Mouse (Mus musculus) midbrain, embryonic 16.5 days (tissue): ENCODE measurements at regions not wholly inside any gene's neighbourhood (a gene's known extent, or its start where the extent isn't known, plus 50 kb on each side); places are given as distances from the start of the nearest gene placed in this dataset.
A peak's percentile ranks its signal among the peaks of the same experiment; 100 is the strongest.

Source experiments
- ATAC-seq: fragments of 200-750 bp; cut with Nextera tagmentation; 2 replicates; pipeline ENCODE4 v1.8.0; 2017; ENCODE audit warnings: moderate TSS enrichment
- H3K27ac ChIP-seq: fragments of 300-500 bp; sonication (generic); 2 replicates; pipeline ENCODE4 v1.5.1; 2014; ENCODE audit warnings: mild to moderate bottlenecking, low read length, mixed read lengths
- H3K27me3 ChIP-seq: fragments of 300-500 bp; sonication (generic); 2 replicates; pipeline ENCODE4 v1.6.1; 2014; ENCODE audit warnings: low read depth, low read length, mixed read lengths; ENCODE audit not compliant: control insufficient read depth, insufficient read depth
- H3K36me3 ChIP-seq: fragments of 300-500 bp; sonication (generic); 2 replicates; pipeline ENCODE4 v1.6.1; 2014; ENCODE audit warnings: mild to moderate bottlenecking, low read length, moderate library complexity, mixed read lengths; ENCODE audit not compliant: control insufficient read depth, insufficient read depth
- H3K4me1 ChIP-seq: fragments of 300-500 bp; sonication (generic); 2 replicates; pipeline ENCODE4 v1.6.1; 2014; ENCODE audit warnings: mild to moderate bottlenecking, low read length, mixed read lengths; ENCODE audit not compliant: control insufficient read depth, insufficient read depth
- H3K4me2 ChIP-seq: fragments of 300-500 bp; sonication (generic); 2 replicates; pipeline ENCODE4 v1.6.1; 2014; ENCODE audit warnings: mild to moderate bottlenecking, low read length, mixed read lengths
- H3K4me3 ChIP-seq: fragments of 300-500 bp; sonication (generic); 2 replicates; pipeline ENCODE4 v1.5.1; 2014; ENCODE audit warnings: low read depth, mild to moderate bottlenecking, low read length, moderate library complexity, mixed read lengths
- H3K9ac ChIP-seq: fragments of 300-500 bp; sonication (generic); 2 replicates; pipeline ENCODE4 v1.6.1; 2014; ENCODE audit warnings: low read depth, low read length, mixed read lengths
- H3K9me3 ChIP-seq: fragments of 300-500 bp; sonication (generic); replicated peaks from 2 replicates; pipeline ENCODE4 v1.6.1; 2014; ENCODE audit warnings: mild to moderate bottlenecking, low read length, mixed read lengths; ENCODE audit not compliant: control insufficient read depth, poor library complexity, severe bottlenecking
- WGBS: fragments of 180-500 bp; shearing (Covaris S2); extraction: QIAGEN DNeasy Blood & Tissue Kit; methylation state at CpG from one replicate; pipeline ENCODE4 v1.1.7; 2014; 5-methylcytosine and 5-hydroxymethylcytosine counted together

- no peak for ATAC-seq
- Histone ChIP-seq H3K4me1 (no peaks in the 10 kb centered on the region), H3K4me2 (no peak overlapping the region), H3K9ac (no peak overlapping the region), H3K9me3 (no peaks in the 10 kb centered on the region), H3K4me3 (no peak overlapping the region), H3K27me3 (no peaks in the 10 kb centered on the region), H3K36me3 (no peaks in the 10 kb centered on the region), H3K27ac (no peak overlapping the region)
- WGBS = 77% methylated on average over 6 of the region's 6 CpGs
These were observed 357.9 kb upstream of the Ddhd1 start for GRCm38 (mm10) chr14:46015682-46016400.

DNA sequence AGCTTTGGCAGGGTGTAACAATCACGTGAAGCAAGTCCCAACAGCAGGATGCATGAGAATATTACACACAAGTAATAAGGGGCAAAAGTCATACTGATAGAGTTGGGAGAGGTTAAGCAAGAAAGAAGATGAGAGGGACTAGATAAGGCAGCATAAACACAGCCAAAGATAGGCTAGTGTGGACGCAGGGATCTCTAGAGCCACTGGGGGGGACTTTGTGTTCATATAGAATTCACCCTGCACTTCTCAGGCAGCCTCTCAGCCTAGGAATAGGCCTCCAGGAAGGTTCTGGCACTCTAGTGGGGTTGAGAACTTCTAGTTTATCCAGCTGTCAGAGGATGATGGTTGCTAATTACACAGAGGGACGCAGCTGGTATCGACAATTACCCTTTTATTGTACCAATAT is 358.8 kb upstream of the Ddhd1 start:
- Histone ChIP-seq H3K4me3 (no peak overlapping the region), H3K36me3 (no peaks in the 10 kb centered on the region), H3K4me2 (no peak overlapping the region), H3K27me3 (no peaks in the 10 kb centered on the region), H3K9me3 (no peaks in the 10 kb centered on the region), H3K9ac (no peak overlapping the region), H3K4me1 (no peaks in the 10 kb centered on the region), H3K27ac (no peak overlapping the region)
- ATAC-seq = no peak
- WGBS = 47% methylated on average over 4 of the region's 4 CpGs

DNA sequence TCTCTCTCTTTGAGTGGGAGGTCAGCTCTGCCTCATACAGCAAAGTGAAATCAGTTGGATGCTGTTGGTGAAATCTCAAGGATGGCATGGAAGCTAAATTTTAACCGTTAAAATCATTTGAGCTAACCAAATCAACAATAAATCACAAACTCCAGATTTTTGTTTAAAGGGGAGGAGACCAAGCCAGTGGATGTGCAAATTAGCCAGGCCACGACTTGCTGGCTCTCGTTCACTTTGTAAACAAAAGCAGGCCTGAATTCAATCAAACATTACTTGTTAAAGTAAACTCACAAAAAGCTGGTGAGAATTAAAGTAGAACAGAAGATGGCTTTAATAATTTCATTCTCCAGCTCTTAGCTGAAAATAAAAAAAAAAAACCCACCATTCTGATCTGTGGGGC is 359.3 kb upstream of the Ddhd1 start:
- H3K36me3 ChIP-seq = no peaks in the 10 kb centered on the region
- no peak for ATAC-seq
- no peak overlapping the region for H3K4me3 ChIP-seq
- no peak overlapping the region for H3K27ac ChIP-seq
- H3K9me3 ChIP-seq = no peaks in the 10 kb centered on the region
- H3K4me1 ChIP-seq = no peaks in the 10 kb centered on the region
- H3K27me3 ChIP-seq = no peaks in the 10 kb centered on the region
- no peak overlapping the region for H3K9ac ChIP-seq
- 67% methylated on average over 3 of the region's 3 CpGs for WGBS
- no peak overlapping the region for H3K4me2 ChIP-seq

GRCm38 (mm10) chr14:46017976-46018375 is 360.0 kb upstream of the Ddhd1 start:
- Histone ChIP-seq H3K4me1 (no peaks in the 10 kb centered on the region), H3K36me3 (no peaks in the 10 kb centered on the region), H3K9ac (no peak overlapping the region), H3K4me3 (no peak overlapping the region), H3K9me3 (no peaks in the 10 kb centered on the region), H3K27me3 (no peaks in the 10 kb centered on the region), H3K4me2 (no peak overlapping the region), H3K27ac (no peak overlapping the region)
- ATAC-seq = no peak
- 79% methylated on average over 6 of the region's 6 CpGs for WGBS

DNA sequence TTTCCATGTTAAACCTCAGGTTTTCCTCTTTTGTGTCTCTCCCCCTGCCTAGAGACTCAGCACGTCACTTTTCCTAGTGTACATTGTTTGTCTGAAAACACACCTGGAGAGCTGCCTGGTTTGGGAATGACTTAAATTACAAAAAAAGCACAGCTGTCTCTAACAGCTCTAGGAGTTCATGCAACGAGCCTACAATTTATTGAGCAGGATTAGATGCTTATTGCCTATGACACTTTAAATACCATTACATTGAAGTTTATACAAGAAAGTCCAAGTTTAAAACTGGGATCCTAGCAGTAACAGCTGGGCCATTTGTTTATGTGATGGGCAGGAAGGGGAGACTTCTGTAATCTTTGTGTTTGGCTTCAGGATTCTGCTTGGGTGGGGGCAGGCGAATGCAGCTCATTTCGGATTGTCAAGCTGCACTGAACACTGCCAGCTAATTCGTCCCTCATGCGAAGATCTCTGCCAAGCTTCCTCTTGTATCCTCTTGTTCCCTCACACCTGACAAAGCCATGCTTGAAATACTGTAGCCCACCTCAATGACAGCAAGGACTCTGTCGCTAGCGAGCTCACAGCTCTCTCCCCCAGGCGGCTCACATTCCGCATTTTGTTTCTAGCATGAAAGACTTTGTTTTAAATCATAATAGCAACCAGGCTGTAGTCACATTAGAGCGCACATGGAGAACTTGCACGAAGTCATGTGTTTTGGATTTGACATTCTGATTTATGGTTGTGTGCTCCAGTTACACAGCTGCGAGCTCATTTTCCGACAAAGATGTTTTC is 359.8 kb upstream of the Gm15217 start:
- no peak for ATAC-seq
- WGBS = 65% methylated on average over 14 of the region's 14 CpGs
- H3K27ac ChIP-seq = no peak overlapping the region

DNA sequence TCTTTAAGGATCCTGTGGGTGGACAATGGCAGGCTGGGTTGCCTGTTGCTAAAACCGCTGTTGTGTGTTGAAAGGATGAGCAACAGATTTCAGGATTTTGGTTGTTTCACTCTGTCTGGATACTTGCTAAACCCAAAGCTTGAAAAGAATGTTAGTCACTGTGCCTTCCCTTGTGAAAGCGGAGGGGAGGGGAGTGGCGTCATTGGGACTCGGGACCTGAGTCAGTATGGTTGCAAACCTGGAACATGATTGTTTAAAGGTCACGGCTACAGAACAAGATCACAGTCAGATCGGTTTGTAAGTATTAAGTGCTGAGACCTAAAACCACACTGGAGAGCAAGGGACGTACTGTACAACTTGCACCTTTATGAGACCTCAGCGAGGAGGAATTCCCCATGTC is 344.9 kb upstream of the Gm15217 start:
- 90% methylated on average over 8 of the region's 8 CpGs for WGBS
- Histone ChIP-seq H3K9ac (no peak overlapping the region), H3K4me3 (no peak overlapping the region), H3K27me3 (no peaks in the 10 kb centered on the region), H3K4me2 (no peak overlapping the region), H3K36me3 (no peaks in the 10 kb centered on the region), H3K4me1 (no peaks in the 10 kb centered on the region), H3K9me3 (no peaks in the 10 kb centered on the region), H3K27ac (no peak overlapping the region)
- ATAC-seq = no peak

More for the DNA sequence above, 359.8 kb upstream of the Gm15217 start:
- H3K4me2 ChIP-seq = no peak overlapping the region
- H3K36me3 ChIP-seq = no peaks in the 10 kb centered on the region
- no peaks in the 10 kb centered on the region for H3K9me3 ChIP-seq
- H3K4me3 ChIP-seq = no peak overlapping the region
- no peaks in the 10 kb centered on the region for H3K27me3 ChIP-seq
- no peak overlapping the region for H3K9ac ChIP-seq
- no peaks in the 10 kb centered on the region for H3K4me1 ChIP-seq

GRCm38 (mm10) chr14:46060622-46061381 is 318.4 kb upstream of the Gm15217 start:
- Histone ChIP-seq H3K9me3 (no peaks in the 10 kb centered on the region), H3K4me2 (peak overlapping the region; percentile 47), H3K9ac (no peak overlapping the region), H3K4me1 (no peaks in the 10 kb centered on the region), H3K27ac (no peak overlapping the region), H3K36me3 (no peaks in the 10 kb centered on the region), H3K27me3 (no peaks in the 10 kb centered on the region), H3K4me3 (peak overlapping the region; percentile 23)
- ATAC-seq = peak; percentile 67; the same call in 1 of the 2 replicates
- 20% methylated on average over 14 of the region's 14 CpGs for whole genome bisulfite sequencing

DNA sequence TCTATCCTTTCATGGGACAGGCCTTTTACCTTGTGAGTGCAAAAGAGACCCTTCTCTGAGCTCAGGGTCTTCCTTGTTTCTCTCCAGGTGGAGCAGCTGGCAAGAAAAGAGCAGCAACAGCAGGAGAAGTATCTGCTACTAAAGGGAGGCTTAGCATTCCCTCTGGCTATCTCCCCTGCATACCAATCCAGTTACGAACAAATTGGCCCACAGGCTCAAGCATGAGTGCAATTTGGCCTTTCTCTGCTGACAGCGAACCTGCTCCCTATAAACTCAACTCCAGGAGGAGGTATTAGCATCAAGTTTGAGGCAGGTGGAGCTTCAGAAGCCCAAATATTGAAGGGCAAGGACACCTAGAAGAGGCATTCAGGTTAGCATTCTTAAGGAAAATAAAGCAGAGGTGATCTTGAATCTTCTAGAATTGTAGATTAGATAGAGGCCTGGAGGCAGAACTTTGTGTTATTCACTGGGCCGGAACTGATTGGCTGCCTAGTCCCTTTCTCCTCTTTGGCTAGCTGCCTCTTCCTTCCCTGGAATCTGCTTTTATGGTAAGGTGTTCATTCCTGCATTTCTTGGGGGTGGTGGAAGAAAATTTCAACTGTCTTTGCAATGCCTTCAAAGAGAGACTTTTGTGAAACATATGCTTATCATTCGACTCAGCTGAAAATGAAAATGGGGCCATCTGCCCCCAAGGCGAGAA is 312.0 kb upstream of the Gm15217 start:
- Histone ChIP-seq H3K9me3 (no peaks in the 10 kb centered on the region), H3K9ac (no peak overlapping the region), H3K27ac (no peak overlapping the region), H3K4me3 (no peak overlapping the region), H3K27me3 (no peaks in the 10 kb centered on the region), H3K36me3 (no peaks in the 10 kb centered on the region), H3K4me2 (no peak overlapping the region), H3K4me1 (no peaks in the 10 kb centered on the region)
- 78% methylated on average over 5 of the region's 5 CpGs for WGBS
- no peak for ATAC-seq
